Mouse (Mus musculus): ENCODE data around the gene Rwdd2a. TPM values are rescaled to one million over a fixed set of nuclear protein-coding genes. Genes with fewer than 3 reads are reported as not detected.

Rwdd2a gene
- polyA plus RNA-seq, 1 experiment from 2014 or later, result 4.8 TPM

Other genes starting within 250 kb of the Rwdd2a start
- gene Ube2cbp, start 107.0 kb upstream of the Rwdd2a start, polyA plus RNA-seq (2014; fragmentation: Nextera tagmentation; extraction: Ambion mirVana), result 4.0 and 4.7 TPM in 2 replicates
- 10.5 and 14.1 TPM in 2 replicates for gene Dop1a, start 104.8 kb upstream of the Rwdd2a start, polyA plus RNA-seq (2014; fragmentation: Nextera tagmentation; extraction: Ambion mirVana)
- gene Pgm3, start 149 bp upstream of the Rwdd2a start, polyA plus RNA-seq (2014; fragmentation: Nextera tagmentation; extraction: Ambion mirVana), result 26.6 and 27.4 TPM in 2 replicates
- 34.3 and 41.4 TPM in 2 replicates for gene Me1, start 124.0 kb downstream of the Rwdd2a start, polyA plus RNA-seq (2014; fragmentation: Nextera tagmentation; extraction: Ambion mirVana)
- gene Prss35, start 171.7 kb downstream of the Rwdd2a start, polyA plus RNA-seq (2014; fragmentation: Nextera tagmentation; extraction: Ambion mirVana), result 12.8 and 16.8 TPM in 2 replicates